Mouse (Mus musculus) lung, postnatal 25 days (tissue): ENCODE measurements around the gene Ano4.

Experiments used
- DNase-seq: peaks from one replicate; pipeline ENCODE4 v3.0.0; 2022; ENCODE audit warnings: low spot score

The Ano4 gene

GRCm38 (mm10) chr10:89344491-89345195, at the start of gene Ano4:
Gene Ano4 (minus strand): TSS chr10:89344762.
- DNase-seq, result no peak

- no peak for DNase-seq
These were observed 48.1 kb upstream of the Ano4 start for GRCm38 (mm10) chr10:89392687-89393086.

DNA sequence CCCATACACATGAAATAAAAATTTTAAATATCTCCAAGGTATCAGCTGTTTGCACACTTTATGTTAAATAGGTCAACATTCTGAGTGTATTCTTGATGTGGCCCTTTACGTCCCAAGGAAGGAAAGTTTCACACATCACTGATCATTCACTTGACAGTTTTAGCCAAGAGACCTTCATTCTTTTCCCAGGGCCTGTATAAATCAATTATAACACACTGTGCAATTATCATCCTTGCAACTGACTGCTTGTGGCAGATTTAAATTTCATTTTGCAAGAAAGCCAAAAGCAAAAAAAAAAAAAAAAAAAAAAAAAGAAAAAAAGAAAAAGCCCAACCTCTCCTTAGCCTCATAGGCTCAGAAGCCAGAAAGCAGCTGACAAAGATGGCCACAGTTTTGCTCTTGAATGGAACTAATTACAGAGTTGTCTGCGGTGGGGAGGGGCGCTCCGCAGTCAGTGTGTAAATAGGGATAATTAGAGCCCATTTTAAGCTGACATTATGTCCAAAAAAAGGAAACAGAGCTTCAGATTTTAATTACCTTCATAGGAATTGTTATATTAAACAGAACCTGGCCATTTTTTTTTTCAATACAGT, 47.1 kb upstream of the Ano4 start:
- no peak for DNase-seq

- DNase-seq, result no peak
These were observed 41.9 kb upstream of the Ano4 start for GRCm38 (mm10) chr10:89386461-89386860.

GRCm38 (mm10) chr10:89383462-89383861, 38.9 kb upstream of the Ano4 start:
- DNase-seq, result peak; percentile 54

- DNase-seq, result no peak
These were observed 33.2 kb upstream of the Ano4 start for GRCm38 (mm10) chr10:89377750-89378149.

DNA sequence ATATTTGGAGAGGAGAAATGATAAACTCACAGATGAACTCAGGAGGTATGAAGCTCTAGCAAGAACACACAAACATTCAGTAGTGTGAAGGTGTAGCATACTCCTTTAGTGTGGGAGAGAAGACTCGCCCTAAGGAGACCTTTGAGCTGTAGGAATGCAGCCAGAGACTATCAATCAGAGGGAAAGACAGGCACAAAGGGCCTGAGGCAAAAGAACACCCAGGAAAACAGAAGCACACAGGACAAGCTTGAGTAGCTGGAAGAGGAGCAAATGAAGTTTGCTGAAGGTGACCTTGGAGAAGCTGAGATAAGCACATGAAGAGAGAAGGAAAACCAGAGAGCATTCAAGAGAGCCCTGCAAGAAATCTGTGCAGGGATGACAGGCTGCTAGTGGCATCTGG, 25.5 kb upstream of the Ano4 start:
- no peak for DNase-seq

DNA sequence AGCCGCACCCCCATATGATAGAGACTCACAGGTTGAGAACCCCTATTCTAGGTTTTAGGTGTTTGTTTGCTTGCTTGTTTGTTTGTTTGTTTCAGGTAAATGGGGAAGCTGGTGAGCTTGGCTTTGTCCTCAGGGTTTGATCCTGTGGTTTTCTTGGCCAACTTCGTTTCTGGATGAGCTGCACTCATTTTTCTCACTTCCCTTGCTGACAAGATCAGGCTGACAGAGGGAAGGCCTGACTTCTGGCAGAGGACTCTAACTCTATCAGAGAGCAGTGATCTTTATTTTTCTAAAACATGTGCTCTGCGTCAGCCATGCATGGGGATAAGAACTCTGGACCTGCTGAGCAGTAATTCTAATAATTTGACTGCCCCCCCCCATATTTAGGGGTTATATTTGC, 14.4 kb upstream of the Ano4 start:
- DNase-seq, result no peak

DNA sequence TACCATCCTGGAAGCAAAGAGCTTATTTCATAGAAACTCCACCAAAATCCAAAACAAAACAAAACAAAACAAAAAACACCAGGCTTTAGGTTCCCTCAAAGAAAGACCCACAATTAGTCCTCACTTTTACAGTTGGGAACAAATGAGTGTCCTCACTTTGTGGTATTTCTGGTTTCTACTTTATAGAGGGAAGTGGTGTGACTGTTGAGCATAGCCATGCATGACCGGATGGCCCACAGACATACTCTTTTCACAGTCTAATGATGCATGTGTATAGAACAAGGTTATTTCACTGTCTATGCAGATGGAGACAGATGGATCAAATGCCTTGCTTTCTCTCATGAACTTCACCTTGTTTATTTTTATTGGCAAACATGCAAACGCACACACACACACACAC, 10.1 kb upstream of the Ano4 start:
- DNase-seq, result no peak

- no peak for DNase-seq
These were observed 6.9 kb upstream of the Ano4 start for GRCm38 (mm10) chr10:89351416-89351815.

- DNase-seq, result no peak
These were observed 1.0 kb upstream of the Ano4 start for GRCm38 (mm10) chr10:89345606-89346005.

DNA sequence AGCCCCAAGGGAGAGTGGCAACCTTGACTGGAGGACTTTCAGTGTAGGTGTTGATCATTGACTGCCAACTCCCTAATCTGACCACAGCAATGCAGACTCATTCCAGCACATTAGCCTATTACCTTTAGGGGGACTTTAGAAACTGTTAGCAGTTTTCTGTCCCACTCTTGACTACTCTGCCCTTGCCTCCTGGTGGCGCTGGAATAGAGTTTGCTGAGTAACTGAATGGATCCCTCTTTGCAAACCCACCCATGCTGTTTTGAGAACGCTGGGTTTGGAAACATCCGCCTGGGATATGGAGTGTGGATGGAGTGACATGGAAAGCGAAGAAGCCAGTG, 603 bp upstream of the Ano4 start:
- DNase-seq, result no peak

DNA sequence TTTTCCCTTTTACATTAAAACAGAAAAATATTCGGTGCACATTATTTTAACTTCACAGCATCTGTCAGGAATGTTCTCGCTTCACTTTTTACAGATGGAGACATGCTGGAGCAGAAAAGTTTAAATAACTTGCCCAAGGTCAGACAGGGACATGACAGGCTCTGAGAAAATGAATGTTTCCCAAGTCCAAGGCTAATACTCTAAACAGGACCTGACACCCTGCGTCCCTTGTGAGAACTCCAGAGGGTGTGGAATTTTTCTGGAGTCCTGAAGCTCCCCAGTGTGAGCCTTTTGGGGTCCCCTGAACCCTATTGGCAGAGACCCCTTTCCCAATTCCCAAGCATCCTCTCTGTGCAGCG, 451 bp downstream of the Ano4 start:
- DNase-seq, result no peak

DNA sequence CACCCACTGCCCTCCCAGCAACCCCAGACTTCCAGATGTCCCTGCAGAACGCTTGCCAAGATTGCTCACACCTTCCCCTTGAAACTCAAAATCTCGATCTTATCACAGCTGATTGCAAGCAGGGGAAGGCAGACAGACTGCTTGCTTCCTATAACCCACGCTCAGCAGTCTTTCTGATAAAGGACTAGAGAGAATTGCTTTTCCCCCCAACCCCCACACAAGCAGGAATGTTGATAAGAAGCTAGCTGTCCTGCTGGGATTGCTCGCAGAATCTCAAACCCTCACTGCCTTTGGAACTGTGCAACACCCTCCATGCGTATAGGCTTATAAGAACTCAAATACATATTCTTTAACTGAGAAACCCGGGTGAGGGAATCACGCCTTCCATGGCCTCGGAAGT, 846 bp downstream of the Ano4 start:
- DNase-seq, result no peak

- no peak for DNase-seq
These were observed 14.3 kb downstream of the Ano4 start for GRCm38 (mm10) chr10:89330261-89330660.

- DNase-seq, result no peak
These were observed 14.8 kb downstream of the Ano4 start for GRCm38 (mm10) chr10:89329806-89330205.

DNA sequence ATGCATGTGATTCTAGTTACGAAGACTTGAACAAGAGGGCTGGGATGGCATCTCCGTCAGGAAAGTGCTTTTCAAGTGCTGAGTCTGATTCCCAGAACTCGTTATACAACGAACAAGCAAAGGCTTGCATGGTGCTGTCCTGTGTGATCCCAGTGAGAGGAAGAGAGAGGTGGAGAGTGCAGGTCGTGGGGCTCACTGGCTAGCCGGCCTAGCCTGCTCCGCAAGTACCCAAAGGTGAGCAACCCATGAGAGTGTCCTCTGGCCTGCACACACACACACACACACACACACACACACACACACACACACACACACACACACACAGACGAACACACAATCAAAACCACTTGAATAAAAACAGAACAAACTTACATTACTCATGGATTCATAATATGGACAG, 15.7 kb downstream of the Ano4 start:
- DNase-seq, result no peak

DNA sequence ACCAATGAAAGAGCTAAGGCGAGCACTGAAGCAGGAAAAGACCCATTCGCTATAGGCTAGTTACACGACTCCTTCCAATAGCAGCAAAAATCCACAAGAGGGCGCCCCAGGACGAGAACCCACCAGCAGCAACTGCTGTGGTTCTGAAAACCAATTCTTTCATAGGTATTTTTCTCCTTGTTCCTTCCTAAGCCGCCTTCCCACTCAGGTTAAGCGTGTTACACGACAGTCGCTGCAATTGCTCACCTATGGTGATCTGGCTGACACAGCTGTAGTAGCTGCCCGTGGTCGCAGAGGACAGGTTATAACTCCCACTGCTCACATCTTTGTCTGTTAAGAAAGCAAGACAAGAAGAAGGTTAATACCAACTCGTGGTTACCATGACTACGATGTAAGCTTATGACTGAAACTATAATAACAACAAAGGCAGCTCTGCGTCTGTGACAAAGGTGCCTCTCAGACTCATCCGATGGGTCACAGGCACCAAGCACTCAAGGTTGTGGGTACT, 17.5 kb downstream of the Ano4 start:
- DNase-seq, result peak; percentile 19

DNA sequence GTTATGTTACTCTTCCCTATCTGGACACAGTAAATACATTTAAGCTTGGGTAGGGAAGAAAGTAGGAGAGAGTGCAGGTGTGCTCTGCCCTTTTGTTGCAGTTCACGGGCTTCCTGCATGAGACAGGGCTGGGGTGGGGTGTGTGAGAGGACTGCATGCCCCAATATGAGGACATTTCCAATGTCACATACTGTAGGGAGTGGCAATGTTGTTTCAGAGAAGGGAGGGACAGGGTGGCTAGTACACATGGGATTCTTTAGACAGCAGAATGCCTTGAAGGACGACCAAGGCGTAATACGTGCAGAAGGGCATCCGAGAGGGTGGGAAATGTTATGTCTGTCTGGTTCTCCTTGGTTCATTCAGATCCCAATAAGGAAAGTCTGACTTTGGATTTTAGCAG, 18.2 kb downstream of the Ano4 start:
- no peak for DNase-seq

- no peak for DNase-seq
These were observed 37.0 kb downstream of the Ano4 start for GRCm38 (mm10) chr10:89307566-89307965.

- DNase-seq, result no peak
These were observed 44.2 kb downstream of the Ano4 start for GRCm38 (mm10) chr10:89300346-89300745.

DNA sequence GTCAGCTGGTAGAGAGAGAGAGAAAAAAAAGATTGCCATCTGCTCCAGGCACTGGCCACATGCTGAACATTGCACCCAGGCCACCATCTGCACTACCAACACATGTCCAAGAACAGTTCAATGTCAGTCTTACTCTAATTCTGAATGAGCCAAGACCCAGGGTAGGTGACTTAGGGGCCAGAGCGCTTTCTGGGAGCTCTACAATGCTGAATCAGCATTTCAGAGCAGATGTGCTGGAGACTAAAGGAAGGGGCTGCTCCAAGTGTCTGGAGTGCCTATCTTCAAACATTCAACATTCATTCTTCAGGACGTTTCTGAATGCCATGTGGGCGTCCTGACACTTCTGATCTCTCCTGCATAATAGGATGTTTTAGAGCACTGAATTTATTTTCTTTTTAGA, 51.8 kb downstream of the Ano4 start:
- no peak for DNase-seq

DNA sequence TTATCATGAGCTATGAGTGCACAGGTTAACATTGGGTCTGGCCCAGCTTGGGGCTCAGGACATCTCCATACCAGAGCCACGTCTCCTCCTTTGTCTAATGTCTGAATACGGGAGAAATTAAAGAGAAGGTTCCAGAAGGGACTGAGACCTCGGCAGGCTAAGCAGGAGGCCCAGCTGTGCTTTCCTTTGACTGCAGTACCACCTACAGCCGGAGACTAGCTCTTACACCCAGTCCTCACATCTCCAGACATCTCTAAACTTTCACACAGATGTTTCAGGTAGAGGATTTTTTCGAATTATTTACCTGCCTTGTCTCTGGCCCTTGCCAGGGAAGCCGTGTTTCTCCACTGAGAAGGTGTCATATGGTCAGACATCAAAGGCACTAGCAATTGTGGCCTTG, 53.9 kb downstream of the Ano4 start:
- no peak for DNase-seq

DNA sequence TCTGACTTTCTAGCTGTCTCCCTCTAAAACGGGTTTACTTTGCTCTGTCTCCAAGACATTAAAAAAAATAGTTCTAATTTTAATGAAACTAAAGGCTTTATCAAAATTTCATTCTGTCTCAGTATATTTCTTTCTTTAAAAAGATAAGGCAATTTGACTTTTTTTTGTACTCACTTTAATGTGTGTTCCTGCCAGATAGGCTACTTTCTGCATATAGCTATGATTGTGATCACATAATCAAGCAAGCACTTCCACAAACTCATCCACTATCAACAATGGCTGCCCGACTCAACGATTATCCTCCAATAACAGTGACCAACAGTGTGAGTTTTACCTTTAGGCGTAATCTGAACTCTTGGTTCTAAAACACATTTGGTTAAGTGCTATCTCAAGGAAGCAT, 55.3 kb downstream of the Ano4 start:
- no peak for DNase-seq
